ENCODE assay signal across 19 mouse cellular contexts in the genomic region with DNA sequence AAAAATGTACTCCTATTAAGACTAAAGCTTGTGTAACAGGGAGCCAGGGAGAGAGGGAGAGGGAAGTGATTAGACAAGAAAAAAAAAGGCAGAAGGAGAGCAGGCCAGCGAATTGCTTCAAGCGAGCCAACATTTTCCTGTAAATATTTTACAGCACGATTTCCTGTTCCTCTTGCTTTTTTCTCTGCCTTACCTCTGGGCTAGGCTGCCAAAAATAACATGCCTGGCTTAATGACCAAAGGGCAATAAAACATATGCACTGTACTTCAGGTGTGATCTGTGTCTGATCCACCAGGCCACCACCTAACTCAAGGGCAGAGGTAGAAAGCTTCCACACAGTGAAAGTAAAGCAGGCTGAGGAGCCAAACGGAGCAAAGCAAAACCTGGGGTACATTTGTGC. TPM values are rescaled to one million over a fixed set of nuclear protein-coding genes. Genes with fewer than 3 reads are reported as not detected.
DNase-seq lines count a peak whose midpoint lies in the region; ATAC-seq and TF ChIP-seq lines count a peak whose summit lies in the region.
"Had no signal": no experiment of that assay in that cellular context is flagged by ENCODE, and none has a peak within 500 bp of the region (broad histone marks: within the 10 kb centered on the region; RNA-seq: fewer than 3 reads in every experiment).

No protein-coding gene starts in this region.

- peak; percentile 20 for DNase-seq in lung, embryonic 14.5 days
- no peak for DNase-seq in lung, adult 2 months
- peak; percentile 82 for DNase-seq in kidney, adult 11 months
- DNase-seq in kidney, postnatal 0 days (ENCODE audit: low spot score) = peak; percentile 65
- DNase-seq in limb, embryonic 14.5 days (ENCODE audit: low spot score) = peak; percentile 55
- no peak for DNase-seq in heart, postnatal 25 days (ENCODE audit: low spot score)
- DNase-seq in adrenal gland, adult 2 months = no peak
- DNase-seq in spleen, postnatal 14 days (ENCODE audit: low spot score in 2 of 2) = no peak
- DNase-seq: adrenal gland, postnatal 14 days; B cell, adult 2 months; cerebellum, adult 2 months; heart, adult 2 months; right cerebral cortex, postnatal 25 days; thymus, adult 2 months had no signal

- H3K4me3 ChIP-seq in lung, embryonic 14.5 days (ENCODE audit: low read depth, low read length) = no peak overlapping the region
- H3K4me3 ChIP-seq in lung, adult 2 months (replicated peaks; ENCODE audit: extremely low read depth, low read depth, low read length) = no peak overlapping the region
- H3K4me3 ChIP-seq in kidney, postnatal 0 days (replicated peaks; ENCODE audit: low read depth, low read length) = no peak overlapping the region
- no peak overlapping the region for H3K4me3 ChIP-seq in limb, embryonic 14.5 days (replicated peaks; ENCODE audit: low read length)
- H3K4me3 ChIP-seq: embryonic facial prominence, embryonic 13.5 days; heart, adult 2 months; liver, embryonic 15.5 days; neural tube, embryonic 13.5 days had no signal

- H3K27ac ChIP-seq in lung, embryonic 14.5 days (ENCODE audit: low read depth) = no peak overlapping the region
- H3K27ac ChIP-seq in kidney, postnatal 0 days = peak overlapping the region; percentile 70
- no peak overlapping the region for H3K27ac ChIP-seq in limb, embryonic 14.5 days (replicated peaks; ENCODE audit: low read depth, low read length)
- H3K27ac ChIP-seq: embryonic facial prominence, embryonic 13.5 days; heart, adult 2 months; hindbrain, embryonic 14.5 days; liver, embryonic 15.5 days; neural tube, embryonic 13.5 days had no signal

- intact Hi-C loops in heart, postnatal 25 days (cut with DNase I) = no loop called here

- no peaks in the 10 kb centered on the region for H3K9me3 ChIP-seq in lung, embryonic 14.5 days (ENCODE audit: low read depth, low read length)
- H3K9me3 ChIP-seq in kidney, postnatal 0 days (replicated peaks; ENCODE audit: low read length) = peaks cover 3% of the 10 kb centered on the region; the same call in 1 of the 2 replicates
- H3K9me3 ChIP-seq in limb, embryonic 14.5 days (ENCODE audit: control insufficient read depth, low read length) = no peaks in the 10 kb centered on the region
- H3K9me3 ChIP-seq: embryonic facial prominence, embryonic 13.5 days; liver, embryonic 15.5 days; neural tube, embryonic 13.5 days had no signal

- no peaks in the 10 kb centered on the region for H3K36me3 ChIP-seq in lung, embryonic 14.5 days (ENCODE audit: insufficient read depth)
- no peaks in the 10 kb centered on the region for H3K36me3 ChIP-seq in kidney, postnatal 0 days (ENCODE audit: insufficient read depth, low read length)
- H3K36me3 ChIP-seq in limb, embryonic 14.5 days (ENCODE audit: control insufficient read depth, insufficient read depth, low read length) = no peaks in the 10 kb centered on the region
- H3K36me3 ChIP-seq: embryonic facial prominence, embryonic 13.5 days; liver, embryonic 15.5 days; neural tube, embryonic 13.5 days had no signal

- no peak overlapping the region for H3K9ac ChIP-seq in lung, embryonic 14.5 days
- no peak overlapping the region for H3K9ac ChIP-seq in kidney, postnatal 0 days (ENCODE audit: low read depth, low read length)
- H3K9ac ChIP-seq in limb, embryonic 14.5 days (ENCODE audit: low read depth, low read length, severe bottlenecking) = no peak overlapping the region
- H3K9ac ChIP-seq: embryonic facial prominence, embryonic 13.5 days; hindbrain, embryonic 14.5 days; liver, embryonic 15.5 days; neural tube, embryonic 13.5 days had no signal

- no peak for TF ChIP-seq CTCF in lung, embryonic 14.5 days (IDR thresholded peaks at IDR 0.05; ENCODE audit: low read depth)
- no peak for TF ChIP-seq CTCF in lung, adult 2 months (IDR thresholded peaks at IDR 0.05; ENCODE audit: insufficient read depth, low read length)
- no peak for TF ChIP-seq CTCF in kidney, postnatal 0 days (IDR thresholded peaks at IDR 0.05; ENCODE audit: low read depth)

- no peak for ATAC-seq in lung, embryonic 14.5 days (ENCODE audit: insufficient read depth)
- ATAC-seq in kidney, postnatal 0 days (replicated peaks; ENCODE audit: low FRiP score, low read depth) = no peak
- ATAC-seq in limb, embryonic 14.5 days (ENCODE audit: low FRiP score, low read depth) = no peak

- 37% methylated on average over 4 of the region's 4 CpGs for WGBS in lung, embryonic 14.5 days
- WGBS in lung, adult 2 months = 15% methylated on average over 4 of the region's 4 CpGs
- 21% methylated on average over 4 of the region's 4 CpGs for WGBS in kidney, postnatal 0 days
- 19% methylated on average over 4 of the region's 4 CpGs for WGBS in limb, embryonic 14.5 days

- H3K4me2 ChIP-seq in lung, embryonic 14.5 days = no peak overlapping the region
- no peak overlapping the region for H3K4me2 ChIP-seq in kidney, postnatal 0 days (ENCODE audit: low read length)
- no peak overlapping the region for H3K4me2 ChIP-seq in limb, embryonic 14.5 days (replicated peaks; ENCODE audit: low read depth, low read length, severe bottlenecking)
- H3K4me2 ChIP-seq: embryonic facial prominence, embryonic 13.5 days; hindbrain, embryonic 14.5 days; liver, embryonic 15.5 days; midbrain, embryonic 11.5 days; neural tube, embryonic 13.5 days had no signal

- 0 out of 2 replicates have a peak, but pooled peaks cover 3% of the 10 kb centered on the region for H3K27me3 ChIP-seq in lung, embryonic 14.5 days (ENCODE audit: insufficient read depth, low read length)
- no peaks in the 10 kb centered on the region for H3K27me3 ChIP-seq in kidney, postnatal 0 days (ENCODE audit: insufficient read depth, low read length)
- no peaks in the 10 kb centered on the region for H3K27me3 ChIP-seq in limb, embryonic 14.5 days (ENCODE audit: control insufficient read depth, insufficient read depth, low read length)
- H3K27me3 ChIP-seq: embryonic facial prominence, embryonic 13.5 days; neural tube, embryonic 13.5 days had no signal

- no peak for TF ChIP-seq POLR2A in lung, adult 2 months (IDR thresholded peaks at IDR 0.05; ENCODE audit: borderline replicate concordance, extremely low read depth, low read depth, low read length)
- TF ChIP-seq POLR2A in limb, embryonic 14.5 days (IDR thresholded peaks at IDR 0.05; ENCODE audit: borderline replicate concordance, extremely low read depth, insufficient read depth, insufficient read length) = no peak

- H3K4me1 ChIP-seq in lung, embryonic 14.5 days (ENCODE audit: insufficient read depth) = no peaks in the 10 kb centered on the region; the same call in 1 of the 2 replicates
- no peaks in the 10 kb centered on the region for H3K4me1 ChIP-seq in lung, adult 2 months (ENCODE audit: control insufficient read depth, insufficient read depth, low read length)
- H3K4me1 ChIP-seq in kidney, postnatal 0 days (replicated peaks; ENCODE audit: insufficient read depth, low read length) = peaks cover 8% of the 10 kb centered on the region
- H3K4me1 ChIP-seq in limb, embryonic 14.5 days (ENCODE audit: control insufficient read depth, insufficient read depth, low read length) = peaks cover 13% of the 10 kb centered on the region

RNA-seq across cellular contexts. Expression of gene Prom1, which starts 3.4 kb away (rescaled TPM):
- polyA plus RNA-seq in lung, embryonic 14.5 days (2014; fragmentation: Nextera tagmentation; extraction: Ambion mirVana) = 58.0 and 60.1 TPM in 2 replicates
- polyA plus RNA-seq in lung, adult 2 months (2012; rRNA removed) = 4.6 and 7.4 TPM in 2 replicates
- 101 and 108 TPM in 2 replicates for polyA plus RNA-seq in kidney, postnatal 0 days (2015; fragmentation: Nextera tagmentation; extraction: Ambion mirVana)
- 24.9 and 25.7 TPM in 2 replicates for polyA plus RNA-seq in limb, embryonic 14.5 days (2012; rRNA removed)
- polyA plus RNA-seq in limb, embryonic 14.5 days (2014; fragmentation: Nextera tagmentation; extraction: Ambion mirVana) = 39.8 and 48.0 TPM in 2 replicates
- 10 to 100 TPM in 1 of 2 experiments, 1 to 10 TPM in 1; 7.5 to 11.6 TPM for total RNA-seq in heart, postnatal 25 days (2021)
- total RNA-seq in adrenal gland, adult 2 months (2021) = 1 to 10 TPM; 1.6 to 3.3 TPM
- polyA plus RNA-seq in adrenal gland, adult 2 months (2012; rRNA removed) = 0.15 and 0.20 TPM in 2 replicates

Comparison
In these comparisons a context has a peak if more than half of its experiments do, and no peak if none do; other contexts are left out.
1. DNase-seq: peak in lung, embryonic 14.5 days (single experiment), kidney, adult 11 months (single experiment), kidney, postnatal 0 days (single experiment) and limb, embryonic 14.5 days (single experiment); none in lung, adult 2 months (single experiment), heart, postnatal 25 days (single experiment), adrenal gland, adult 2 months (single experiment) and spleen, postnatal 14 days (0 of 2).